ENCODE assay signal across 22 mouse cellular contexts in genomic region chr2:59129023-59129422, GRCm38 (mm10). TPM values are rescaled to one million over a fixed set of nuclear protein-coding genes. Genes with fewer than 3 reads are reported as not detected.
"Had no signal": no experiment of that assay in that cellular context is flagged by ENCODE, and none has a peak within 500 bp of the region (broad histone marks: within the 10 kb centered on the region; RNA-seq: fewer than 3 reads in every experiment).

No protein-coding gene starts in this region.

- H3K4me3 ChIP-seq: heart, embryonic 10.5 days; heart, embryonic 12.5 days; hindbrain, embryonic 13.5 days; hindbrain, embryonic 15.5 days; kidney, embryonic 15.5 days; limb, embryonic 13.5 days; limb, embryonic 15.5 days; liver, embryonic 12.5 days had no signal

- H3K4me1 ChIP-seq: heart, embryonic 10.5 days; heart, embryonic 12.5 days; kidney, embryonic 15.5 days; limb, embryonic 13.5 days; limb, embryonic 15.5 days; liver, embryonic 12.5 days had no signal

- DNase-seq: gastrocnemius, postnatal 14 days; heart, adult 18-20 months; heart, postnatal 10 days; heart, postnatal 4 days; kidney, adult 18-20 months; kidney, adult 9 months; kidney, postnatal 14 days; kidney, postnatal 36 days; layer of hippocampus, postnatal 36 days had no signal

- H3K36me3 ChIP-seq: heart, embryonic 10.5 days; heart, embryonic 12.5 days; hindbrain, embryonic 13.5 days; hindbrain, embryonic 15.5 days; kidney, embryonic 15.5 days; limb, embryonic 13.5 days; limb, embryonic 15.5 days; liver, embryonic 12.5 days had no signal

- ATAC-seq: hindbrain, postnatal 0 days; intestine, postnatal 0 days; liver, embryonic 12.5 days had no signal

- H3K27ac ChIP-seq: heart, embryonic 10.5 days; hindbrain, embryonic 13.5 days; hindbrain, embryonic 15.5 days; hindbrain, postnatal 0 days; kidney, embryonic 15.5 days; kidney, postnatal 0 days; limb, embryonic 13.5 days; limb, embryonic 15.5 days; liver, embryonic 12.5 days had no signal

- H3K27me3 ChIP-seq: heart, embryonic 12.5 days; hindbrain, embryonic 13.5 days; hindbrain, embryonic 15.5 days; kidney, embryonic 15.5 days; limb, embryonic 13.5 days; limb, embryonic 15.5 days; liver, embryonic 12.5 days had no signal

RNA-seq across cellular contexts. Expression of gene Ccdc148, which starts 31.5 kb away (rescaled TPM):
- total RNA-seq: gastrocnemius, adult 8-10 months; granulocyte monocyte progenitor cell, adult 5-6 weeks had no signal
